Mouse (Mus musculus) kidney, embryonic 16.5 days (tissue): ENCODE data around the gene Gm28038. TPM values are rescaled to one million over a fixed set of nuclear protein-coding genes. Genes with fewer than 3 reads are reported as not detected.
A peak's percentile ranks its signal among the peaks of the same experiment; 100 is the strongest.

Experiments used
- ATAC-seq: fragments of 200-750 bp; cut with Nextera tagmentation; 2 replicates; pipeline ENCODE4 v1.8.0; 2017; ENCODE audit warnings: moderate TSS enrichment; ENCODE audit not compliant: low FRiP score, low TSS enrichment
- H3K27ac ChIP-seq: fragments of 300-500 bp; sonication (generic); 2 replicates; pipeline ENCODE4 v1.5.1; 2014; ENCODE audit warnings: low read length
- H3K27me3 ChIP-seq: fragments of 300-500 bp; sonication (generic); 2 replicates; pipeline ENCODE4 v1.6.1; 2014; ENCODE audit warnings: low read length, control low read depth, mixed read lengths; ENCODE audit not compliant: insufficient read depth
- H3K36me3 ChIP-seq: fragments of 300-500 bp; sonication (generic); 2 replicates; pipeline ENCODE4 v1.6.1; 2014; ENCODE audit warnings: low read length, control low read depth, mixed read lengths; ENCODE audit not compliant: insufficient read depth
- H3K4me1 ChIP-seq: fragments of 300-500 bp; sonication (generic); 2 replicates; pipeline ENCODE4 v1.6.1; 2014; ENCODE audit warnings: low read length, control low read depth, mixed read lengths; ENCODE audit not compliant: insufficient read depth
- H3K4me2 ChIP-seq: fragments of 300-500 bp; sonication (generic); replicated peaks from 2 replicates; pipeline ENCODE4 v1.6.1; 2014; ENCODE audit warnings: low read depth, low read length
- H3K4me3 ChIP-seq: fragments of 300-500 bp; sonication (generic); 2 replicates; pipeline ENCODE4 v1.5.1; 2014; ENCODE audit warnings: mild to moderate bottlenecking, low read length
- H3K9ac ChIP-seq: fragments of 300-500 bp; sonication (generic); replicated peaks from 2 replicates; pipeline ENCODE4 v1.6.1; 2014; ENCODE audit warnings: low read length
- H3K9me3 ChIP-seq: fragments of 300-500 bp; sonication (generic); 2 replicates; pipeline ENCODE4 v1.6.1; 2016; ENCODE audit warnings: low read length, control low read depth
- WGBS: fragments of 180-500 bp; shearing (Covaris S2); extraction: QIAGEN DNeasy Blood & Tissue Kit; methylation state at CpG from one replicate; pipeline ENCODE4 v1.1.7; 2014; 5-methylcytosine and 5-hydroxymethylcytosine counted together
- polyA plus RNA-seq: library from polyadenylated mRNA; unstranded; fragments of >200 nt; fragmentation: Nextera tagmentation; extraction: Ambion mirVana; gene quantifications from 2 replicates; pipeline ENCODE4 v1.2.1, GENCODE M21; 2015

Gm28038 gene
- polyA plus RNA-seq, 1 experiment from 2014 or later, result not detected

- peaks cover 38% of the 10 kb centered on the region for H3K36me3 ChIP-seq
- 96% methylated on average over 42 of the region's 42 CpGs for WGBS
- no peak overlapping the region for H3K4me2 ChIP-seq
- no peak overlapping the region for H3K9ac ChIP-seq
- H3K4me3 ChIP-seq, result no peak overlapping the region
- no peak overlapping the region for H3K27ac ChIP-seq
- ATAC-seq, result no peak
- no peaks in the 10 kb centered on the region for H3K9me3 ChIP-seq
- peaks cover 13% of the 10 kb centered on the region for H3K4me1 ChIP-seq
- no peaks in the 10 kb centered on the region for H3K27me3 ChIP-seq
These were observed 25.0 kb upstream of the Gm28038 start for GRCm38 (mm10) chr2:30255631-30256395.

GRCm38 (mm10) chr2:30256616-30257350 is 24.1 kb upstream of the Gm28038 start:
- 96% methylated on average over 30 of the region's 30 CpGs for whole genome bisulfite sequencing

DNA sequence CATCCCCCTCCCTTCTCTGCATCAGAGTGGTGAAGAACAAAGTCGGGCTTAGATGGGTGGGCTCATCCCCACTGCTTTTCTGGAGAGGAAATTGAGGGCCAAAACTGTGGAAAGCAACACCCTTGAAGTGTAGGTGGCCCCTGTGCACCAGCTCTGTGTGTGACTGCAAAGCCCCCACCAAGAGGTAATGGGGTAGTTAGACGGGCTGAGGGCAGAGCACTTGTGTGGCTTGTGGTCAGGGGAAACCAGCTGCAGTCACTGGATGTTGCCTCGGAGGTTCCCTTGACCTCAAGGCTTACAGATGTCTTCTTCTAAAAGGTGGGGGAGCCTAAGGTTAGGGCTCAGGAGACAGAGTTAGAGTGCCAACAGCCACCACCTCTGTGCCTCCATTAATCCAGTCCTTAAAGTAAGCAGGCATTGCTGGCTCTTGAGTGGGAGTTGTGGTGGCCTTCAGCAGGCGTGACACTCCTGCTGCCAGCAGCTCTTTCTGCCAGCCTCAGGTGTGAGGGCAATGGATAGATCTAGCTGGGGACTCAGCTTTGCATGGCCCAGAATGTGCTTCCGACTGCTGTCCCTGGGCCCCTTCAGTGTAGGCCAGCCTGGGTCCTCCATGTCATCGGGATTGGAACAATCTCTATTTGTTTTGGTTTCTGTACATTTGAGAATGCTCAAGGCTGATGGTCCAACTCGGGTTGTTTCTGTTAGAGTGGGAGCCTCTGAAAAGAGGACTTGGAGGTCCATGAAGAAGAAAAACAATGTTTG is 23.0 kb upstream of the Gm28038 start:
- peaks cover 51% of the 10 kb centered on the region for H3K36me3 ChIP-seq
- H3K4me3 ChIP-seq, result no peak overlapping the region
- no peaks in the 10 kb centered on the region for H3K27me3 ChIP-seq
- peaks cover 9% of the 10 kb centered on the region; the same call in 1 of the 2 replicates for H3K4me1 ChIP-seq
- H3K9ac ChIP-seq, result 0 out of 2 replicates have a peak overlapping the region, but pooled peaks have one; percentile 4
- ATAC-seq, result no peak
- no peaks in the 10 kb centered on the region for H3K9me3 ChIP-seq
- 81% methylated on average over 7 of the region's 7 CpGs for WGBS
- H3K27ac ChIP-seq, result no peak overlapping the region
- no peak overlapping the region for H3K4me2 ChIP-seq

More at GRCm38 (mm10) chr2:30256616-30257350, 24.1 kb upstream of the Gm28038 start:
- no peaks in the 10 kb centered on the region for H3K27me3 ChIP-seq
- no peak overlapping the region for H3K27ac ChIP-seq
- H3K36me3 ChIP-seq, result peaks cover 44% of the 10 kb centered on the region
- no peak for ATAC-seq
- no peak overlapping the region for H3K9ac ChIP-seq
- H3K4me1 ChIP-seq, result peaks cover 13% of the 10 kb centered on the region
- H3K4me2 ChIP-seq, result no peak overlapping the region
- H3K4me3 ChIP-seq, result no peak overlapping the region
- no peaks in the 10 kb centered on the region for H3K9me3 ChIP-seq

DNA sequence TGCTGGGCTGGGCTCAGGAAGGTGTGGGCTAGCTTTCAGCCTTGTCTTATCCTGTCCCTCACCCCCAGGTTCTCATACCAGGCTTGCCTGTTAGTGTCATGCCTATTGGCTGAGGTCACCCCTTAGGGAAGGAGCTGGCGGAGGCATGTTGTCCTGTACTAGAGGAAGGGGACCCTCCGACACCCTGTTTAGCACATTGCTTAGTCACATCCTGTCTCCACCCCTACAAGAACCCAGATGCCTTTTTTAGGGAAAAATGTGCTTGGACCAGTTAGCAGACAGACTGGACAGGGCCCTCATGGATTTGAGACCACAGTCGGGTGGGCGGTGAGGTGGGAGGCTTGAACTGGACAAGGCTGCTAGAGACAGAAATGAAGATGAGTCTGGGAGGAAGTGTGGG is 22.2 kb upstream of the Gm28038 start:
- no peaks in the 10 kb centered on the region for H3K27me3 ChIP-seq
- 65% methylated on average over 4 of the region's 4 CpGs for WGBS
- peaks cover 55% of the 10 kb centered on the region for H3K36me3 ChIP-seq
- H3K27ac ChIP-seq, result peak overlapping the region; percentile 13; the same call in 1 of the 2 replicates
- H3K4me2 ChIP-seq, result no peak overlapping the region
- no peaks in the 10 kb centered on the region for H3K9me3 ChIP-seq
- H3K4me1 ChIP-seq, result peaks cover 9% of the 10 kb centered on the region; the same call in 1 of the 2 replicates
- no peak overlapping the region for H3K4me3 ChIP-seq
- peak; percentile 55 for ATAC-seq
- no peak overlapping the region for H3K9ac ChIP-seq

DNA sequence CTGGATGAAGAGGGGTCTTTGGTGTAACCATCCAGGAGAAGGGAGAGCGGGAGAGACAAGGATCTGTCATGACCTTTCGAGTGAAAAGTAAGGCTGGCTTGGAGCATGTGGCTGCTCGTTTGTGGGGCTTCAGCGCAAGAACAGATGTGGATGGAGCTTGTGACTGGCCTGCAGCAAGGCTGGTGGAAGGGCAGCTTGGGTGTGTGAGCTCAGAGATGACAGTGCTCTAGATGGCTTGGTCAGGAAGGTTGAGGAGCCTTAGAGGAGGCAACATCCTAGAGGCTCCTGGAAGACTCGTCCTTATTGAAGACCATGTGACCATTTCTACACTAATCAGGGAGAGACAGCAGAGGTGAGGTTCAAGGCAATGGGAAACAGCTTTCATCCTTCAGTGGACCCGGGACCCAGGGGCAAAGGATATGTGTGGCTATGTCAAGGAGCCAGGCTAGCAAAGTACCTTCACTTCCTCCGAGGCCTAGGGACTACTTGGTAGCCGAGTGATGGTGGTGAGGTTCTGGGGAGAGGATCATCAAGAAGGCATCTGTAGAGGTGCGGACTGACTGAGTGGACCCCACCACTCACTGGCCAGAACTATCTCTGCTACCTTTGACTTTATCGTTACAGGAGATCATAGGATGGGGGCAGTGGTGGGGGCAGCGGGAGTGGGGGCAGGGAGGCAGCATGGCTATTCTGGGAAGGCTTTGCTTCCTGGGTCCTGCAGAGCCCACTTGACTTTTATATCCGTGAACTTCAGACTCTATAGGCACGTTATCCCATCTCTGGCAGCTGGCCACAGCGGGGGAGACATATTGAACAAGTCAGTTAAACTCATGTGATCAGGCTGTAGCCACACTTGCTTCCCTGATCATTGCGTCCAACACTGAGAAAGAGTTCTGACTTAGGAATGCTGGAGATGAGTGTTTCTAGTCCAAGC is 21.4 kb upstream of the Gm28038 start:
- no peaks in the 10 kb centered on the region for H3K9me3 ChIP-seq
- 89% methylated on average over 15 of the region's 15 CpGs for WGBS
- no peak overlapping the region for H3K4me2 ChIP-seq
- no peak for ATAC-seq
- no peaks in the 10 kb centered on the region for H3K27me3 ChIP-seq
- H3K27ac ChIP-seq, result peak overlapping the region; percentile 13; the same call in 1 of the 2 replicates
- H3K36me3 ChIP-seq, result peaks cover 60% of the 10 kb centered on the region
- H3K9ac ChIP-seq, result no peak overlapping the region
- H3K4me3 ChIP-seq, result no peak overlapping the region
- peaks cover 11% of the 10 kb centered on the region; the same call in 1 of the 2 replicates for H3K4me1 ChIP-seq

- 91% methylated on average over 4 of the region's 4 CpGs for WGBS
- Histone ChIP-seq H3K27me3 (no peaks in the 10 kb centered on the region), H3K27ac (no peak overlapping the region), H3K4me2 (no peak overlapping the region), H3K9me3 (no peaks in the 10 kb centered on the region), H3K4me3 (no peak overlapping the region), H3K9ac (no peak overlapping the region), H3K36me3 (peaks cover 49% of the 10 kb centered on the region), H3K4me1 (peaks cover 29% of the 10 kb centered on the region)
- ATAC-seq, result no peak
These were observed 19.6 kb upstream of the Gm28038 start for GRCm38 (mm10) chr2:30261064-30261736.

GRCm38 (mm10) chr2:30261921-30262839 is 18.7 kb upstream of the Gm28038 start:
- Histone ChIP-seq H3K4me1 (peaks cover 38% of the 10 kb centered on the region), H3K27ac (no peak overlapping the region), H3K9ac (no peak overlapping the region), H3K36me3 (peaks cover 39% of the 10 kb centered on the region), H3K9me3 (no peaks in the 10 kb centered on the region), H3K4me3 (no peak overlapping the region), H3K27me3 (no peaks in the 10 kb centered on the region), H3K4me2 (no peak overlapping the region)
- WGBS, result 90% methylated on average over 18 of the region's 18 CpGs
- no peak for ATAC-seq

DNA sequence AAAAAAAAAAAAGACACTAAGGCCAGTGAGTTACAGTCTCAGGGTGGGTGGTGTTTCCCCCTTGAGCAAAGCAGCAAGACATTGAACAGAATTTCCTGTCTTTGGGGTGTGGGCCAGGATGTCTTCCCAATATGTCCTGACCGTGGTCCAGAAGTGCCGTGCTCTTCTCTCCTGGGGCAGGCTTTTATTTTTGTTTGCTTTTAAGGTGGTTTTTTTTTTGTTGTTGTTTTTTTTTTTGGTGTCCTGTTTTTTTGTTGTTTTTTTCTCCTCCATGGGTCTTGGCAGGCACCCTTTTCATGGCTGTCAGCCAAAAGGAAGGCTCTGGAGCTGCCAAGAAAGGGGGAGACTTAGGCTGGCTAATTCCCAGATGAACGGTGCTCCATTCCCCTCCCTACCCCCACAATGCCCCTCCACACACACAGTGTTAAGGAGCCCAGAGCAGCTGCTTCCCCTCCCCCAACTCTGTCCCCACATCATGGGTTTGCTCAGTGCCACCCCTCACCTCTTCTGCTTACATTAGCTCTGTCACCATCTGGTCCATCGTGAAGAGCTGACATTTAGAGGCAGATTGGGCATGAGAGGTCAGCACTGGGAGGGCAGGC is 17.9 kb upstream of the Gm28038 start:
- Histone ChIP-seq H3K4me2 (no peak overlapping the region), H3K36me3 (peaks cover 32% of the 10 kb centered on the region), H3K9ac (no peak overlapping the region), H3K27ac (no peak overlapping the region), H3K4me3 (no peak overlapping the region), H3K27me3 (no peaks in the 10 kb centered on the region), H3K4me1 (peaks cover 38% of the 10 kb centered on the region), H3K9me3 (no peaks in the 10 kb centered on the region)
- ATAC-seq, result no peak
- WGBS, result 44% methylated on average over 4 of the region's 4 CpGs
